Mouse (Mus musculus) layer of hippocampus, postnatal 10 days (tissue): Measurements from ENCODE around the gene Pard3. TPM values are rescaled to one million over a fixed set of nuclear protein-coding genes. Genes with fewer than 3 reads are reported as not detected.
"Not testable (repeated sequence)": the region's sequence is repeated elsewhere in the genome, so short reads cannot be mapped to it uniquely, and the experiment has no call there.

Source experiments
- DNase-seq, 2 experiments: peaks; one replicate each; pipeline ENCODE4 v3.0.0; 2021; ENCODE audit warnings: low spot score in 2 of 2
- total RNA-seq, 2 experiments: library from RNA; stranded (reverse); gene quantifications; 2 replicates each; pipeline ENCODE4 v1.2.3; 2021

Pard3 gene
- total RNA-seq, 2 experiments from 2014 or later = 26.2 to 27.8 TPM

DNA sequence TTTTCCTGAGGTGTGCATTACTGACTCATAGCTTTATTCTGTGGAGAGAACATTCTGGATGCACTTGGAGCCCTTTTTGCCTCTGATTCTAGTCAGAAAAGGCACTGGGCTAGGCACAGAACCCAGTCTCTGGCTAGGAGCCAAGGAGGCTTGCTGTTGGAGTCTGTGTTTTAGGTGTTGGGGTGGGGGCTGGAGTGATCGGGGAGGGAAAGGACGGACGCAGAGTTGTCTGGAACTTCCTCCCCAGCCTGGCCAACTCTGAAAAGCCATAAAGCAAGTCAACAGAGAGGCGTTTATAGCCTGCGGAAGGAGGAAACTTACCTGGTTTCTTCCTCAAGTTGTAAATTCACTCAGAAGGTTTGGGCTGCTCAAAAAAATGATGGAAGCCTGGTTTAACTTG lies 70.6 kb downstream of the Pard3 start:
- no peak for DNase-seq

DNA sequence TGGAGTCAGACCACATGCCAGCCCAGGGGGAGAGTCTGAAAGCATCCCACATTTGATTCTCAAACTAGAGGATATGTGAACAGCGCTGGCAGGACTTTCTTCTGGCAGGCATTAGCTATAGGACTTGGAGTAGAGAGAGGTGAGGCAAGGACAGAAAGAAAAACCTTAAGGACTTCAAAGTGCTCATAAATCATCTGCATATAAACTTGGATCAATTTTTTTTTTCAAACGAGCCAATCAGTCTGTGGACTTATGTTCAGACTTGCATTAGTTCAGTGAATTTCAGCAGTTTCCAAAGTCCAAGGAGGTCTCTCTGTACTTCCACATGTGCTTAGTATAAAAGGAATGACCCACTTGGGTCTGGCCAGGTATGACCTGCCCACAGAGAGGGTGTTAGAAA lies 72.5 kb downstream of the Pard3 start:
- DNase-seq = no peak

DNA sequence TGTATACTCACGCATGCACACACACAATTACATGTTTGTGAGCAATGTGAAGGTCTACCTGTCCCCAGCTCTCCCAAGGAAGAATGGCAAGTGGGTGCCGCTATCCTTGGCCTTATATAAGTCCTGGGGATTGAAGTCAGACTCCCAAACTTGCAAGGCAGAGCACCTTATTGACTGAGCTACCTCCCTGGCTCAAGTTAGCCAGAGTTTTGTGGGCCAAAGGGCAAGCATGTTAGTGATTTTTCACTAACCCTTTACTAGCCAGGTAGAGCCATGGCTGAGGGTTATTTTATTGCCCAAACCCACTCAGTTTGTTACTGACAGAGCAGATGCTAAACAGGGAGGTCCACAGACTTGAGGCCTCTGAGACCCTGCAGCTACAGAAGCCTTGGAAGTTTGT lies 73.1 kb downstream of the Pard3 start:
- DNase-seq = no peak

DNA sequence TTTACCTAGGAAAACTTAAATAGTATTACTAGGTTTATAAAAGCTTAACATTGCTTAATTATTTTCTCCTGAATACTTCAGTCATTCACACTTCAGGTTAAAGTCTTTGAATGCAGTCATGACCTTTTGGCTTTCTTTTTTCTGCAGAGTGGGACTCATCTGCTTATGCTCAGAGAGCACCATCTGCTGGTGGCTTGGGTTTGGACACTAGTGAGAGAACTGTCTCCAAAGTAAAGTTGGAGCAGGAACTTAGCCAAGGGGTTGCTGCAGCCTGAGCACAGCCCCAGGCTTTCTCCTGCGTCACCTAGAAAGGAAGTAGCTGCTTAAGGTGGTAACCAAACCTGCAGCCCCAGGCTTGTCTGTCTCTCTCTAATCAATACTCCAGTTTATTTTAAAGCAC lies 75.5 kb downstream of the Pard3 start:
- DNase-seq = peak; percentile 79 to 85

DNA sequence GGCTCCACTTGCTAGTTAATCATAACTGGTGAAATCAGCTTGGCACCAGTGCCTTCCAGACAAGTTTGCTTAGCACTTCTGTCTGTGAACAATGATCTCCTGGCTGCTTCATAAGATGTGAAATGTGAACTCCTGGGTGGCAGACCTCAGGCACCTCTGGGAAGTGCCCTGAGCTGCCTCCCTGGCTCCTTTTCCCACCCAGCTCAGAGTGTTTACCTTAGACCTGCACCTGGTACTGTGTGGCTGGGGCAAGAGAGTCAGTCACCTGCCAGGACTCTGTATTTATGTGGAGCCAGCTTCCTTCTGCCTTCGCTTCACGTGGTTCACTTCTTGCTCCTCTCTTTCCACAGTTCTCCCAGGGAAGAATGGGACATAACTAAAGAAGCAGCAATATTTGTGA lies 77.3 kb downstream of the Pard3 start:
- no peak for DNase-seq

DNA sequence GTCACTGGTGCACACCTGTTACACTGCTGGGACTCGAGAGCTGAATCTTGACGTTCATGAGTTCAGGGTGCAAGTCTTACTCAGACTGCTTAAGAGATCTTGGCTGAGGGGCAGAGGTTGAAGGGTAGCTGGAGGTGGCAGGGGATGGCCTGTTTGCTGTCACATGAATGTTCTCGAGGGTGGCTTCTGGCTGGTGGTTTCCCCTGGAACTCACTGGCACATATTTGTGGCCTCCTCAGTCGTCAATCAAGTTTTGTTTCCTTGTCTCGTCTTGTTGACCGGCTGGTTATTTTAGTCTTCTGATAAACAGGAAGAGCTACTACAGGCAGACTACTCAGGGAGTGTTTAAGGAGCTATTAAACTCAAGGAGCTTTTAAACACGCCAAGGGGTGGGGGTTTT lies 79.9 kb downstream of the Pard3 start:
- no peak for DNase-seq

DNA sequence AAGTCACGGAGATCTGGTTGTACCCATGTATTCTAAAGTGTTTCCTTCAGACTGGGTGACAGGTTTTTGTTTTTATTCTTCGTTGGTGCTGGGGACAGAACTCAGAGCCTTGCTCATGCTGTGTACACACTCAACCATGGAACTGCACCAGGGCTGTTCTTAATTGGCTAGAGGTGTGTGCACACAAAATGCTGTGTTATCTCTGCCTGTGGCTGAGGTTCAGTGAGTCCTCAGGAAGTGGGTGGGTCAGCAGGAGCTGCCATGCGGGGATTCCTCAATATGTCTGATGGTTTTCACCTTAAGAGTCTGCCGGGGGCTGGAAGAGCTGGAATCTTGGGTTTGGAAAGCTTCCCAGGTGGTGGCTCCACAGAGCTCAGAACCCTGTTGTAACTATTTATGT lies 80.9 kb downstream of the Pard3 start:
- no peak for DNase-seq

DNA sequence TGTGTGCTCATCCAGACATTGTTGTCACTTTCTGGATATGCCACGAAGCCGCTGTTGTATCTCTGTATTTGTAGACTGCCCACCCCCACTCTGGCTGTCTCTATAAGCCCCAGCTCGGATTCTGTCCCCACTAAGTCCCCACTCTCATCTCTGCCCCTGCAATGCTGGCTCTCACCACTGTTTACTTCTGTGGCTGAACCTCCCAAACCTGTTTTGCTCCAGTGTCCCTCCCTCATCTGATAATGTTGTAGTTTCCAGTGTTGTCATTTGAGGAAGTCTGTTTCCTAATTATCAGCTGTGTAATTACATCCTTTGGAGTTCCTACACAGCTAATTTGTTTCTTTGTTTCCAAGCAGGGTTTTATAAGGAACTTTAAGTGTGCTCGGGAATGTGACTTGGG lies 81.4 kb downstream of the Pard3 start:
- DNase-seq = no peak

DNA sequence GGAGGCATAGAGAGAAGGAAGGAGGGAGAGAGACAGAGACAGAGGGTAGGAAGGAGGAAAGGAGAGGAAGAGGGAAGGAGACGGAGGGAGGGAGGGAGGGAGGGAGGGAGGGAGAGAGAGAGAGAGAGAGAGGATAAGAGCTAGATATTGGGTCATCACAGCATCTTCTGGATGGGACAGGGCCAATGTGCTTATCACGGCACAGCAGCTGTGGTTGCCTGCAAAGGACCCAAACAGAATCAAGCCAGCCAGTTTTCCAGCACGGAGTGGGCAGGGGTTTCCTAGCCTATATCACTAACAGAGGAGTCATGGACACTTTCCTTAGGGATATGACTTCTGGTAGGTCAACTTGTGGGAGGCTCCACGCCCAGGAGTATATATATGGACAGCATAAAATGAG lies 82.4 kb downstream of the Pard3 start:
- DNase-seq = no peak

DNA sequence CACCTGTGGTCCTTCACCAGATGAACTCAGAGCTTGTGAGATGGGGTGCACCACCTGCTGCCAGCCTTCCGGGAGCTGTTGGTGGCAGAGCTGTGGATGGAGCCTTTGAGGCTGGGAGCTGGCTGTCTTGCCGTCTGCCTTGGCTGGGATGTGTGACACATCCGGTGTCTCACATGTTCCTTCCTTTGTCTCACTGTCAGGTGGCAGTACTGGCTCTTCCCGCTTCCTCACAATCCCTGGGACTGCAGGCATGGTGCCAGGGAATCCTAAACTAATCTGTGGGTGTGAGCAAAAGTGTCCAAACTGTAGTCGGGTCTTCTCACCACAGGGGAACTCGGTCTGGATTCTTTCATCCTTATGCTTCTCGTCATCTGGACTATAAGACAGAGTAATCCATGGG lies 85.1 kb downstream of the Pard3 start:
- DNase-seq = no peak

DNA sequence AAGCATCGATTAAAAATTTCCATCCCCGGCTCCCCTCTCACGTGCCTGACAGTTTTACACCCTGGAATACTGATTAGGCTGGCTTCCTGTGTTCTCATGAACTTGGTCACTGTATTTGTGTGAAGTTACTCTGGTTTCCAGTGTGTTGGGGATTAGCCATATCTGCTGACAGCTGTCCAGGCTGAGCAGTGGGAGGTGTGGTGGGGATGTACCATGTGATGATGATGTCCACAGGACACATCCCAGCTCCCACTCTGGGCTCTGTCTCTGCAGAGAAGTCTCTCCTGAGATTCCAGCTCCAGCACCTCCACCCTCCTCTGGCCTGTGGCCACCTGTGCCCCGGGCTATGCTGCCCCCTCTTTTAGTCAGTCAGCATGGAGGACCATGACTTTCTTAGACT lies 87.0 kb downstream of the Pard3 start:
- DNase-seq = no peak

DNA sequence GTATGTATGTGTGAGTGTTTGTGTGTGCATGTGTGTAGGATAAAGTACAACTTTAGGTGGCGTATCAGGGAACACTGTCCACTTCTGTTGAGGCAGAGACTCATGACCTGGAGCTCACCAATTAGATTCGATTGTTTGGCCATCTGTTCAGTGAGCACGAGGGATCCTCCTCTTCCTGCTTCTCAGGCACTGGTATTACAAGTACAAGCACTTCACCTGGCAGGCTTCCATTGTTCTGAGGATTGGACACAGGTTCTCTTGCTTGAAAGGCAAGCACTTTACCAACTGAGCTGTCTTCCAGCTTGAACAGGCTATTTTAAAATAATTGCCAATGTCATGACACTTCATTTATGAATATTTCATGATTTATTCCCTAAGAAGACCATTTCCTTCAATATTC lies 88.0 kb downstream of the Pard3 start:
- DNase-seq = no peak

DNA sequence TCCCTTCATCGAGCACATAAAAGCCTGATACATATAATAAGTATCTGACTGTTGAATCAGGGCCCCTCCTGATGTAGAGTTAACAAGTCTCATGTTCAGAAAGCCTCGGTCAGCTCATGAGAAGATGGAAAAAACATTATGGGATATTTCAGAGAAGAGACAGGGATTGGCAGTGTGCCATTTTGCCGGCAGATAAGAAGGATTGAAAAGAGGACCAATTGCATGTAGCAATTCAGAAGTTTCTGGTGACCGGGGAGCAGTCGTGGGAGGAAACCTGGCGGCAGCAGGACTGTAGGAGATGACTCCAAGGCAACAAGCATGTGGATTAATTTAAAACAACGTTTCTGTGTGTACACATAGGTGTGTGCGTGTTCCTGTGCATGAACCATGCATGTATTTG lies 93.4 kb downstream of the Pard3 start:
- no peak for DNase-seq

DNA sequence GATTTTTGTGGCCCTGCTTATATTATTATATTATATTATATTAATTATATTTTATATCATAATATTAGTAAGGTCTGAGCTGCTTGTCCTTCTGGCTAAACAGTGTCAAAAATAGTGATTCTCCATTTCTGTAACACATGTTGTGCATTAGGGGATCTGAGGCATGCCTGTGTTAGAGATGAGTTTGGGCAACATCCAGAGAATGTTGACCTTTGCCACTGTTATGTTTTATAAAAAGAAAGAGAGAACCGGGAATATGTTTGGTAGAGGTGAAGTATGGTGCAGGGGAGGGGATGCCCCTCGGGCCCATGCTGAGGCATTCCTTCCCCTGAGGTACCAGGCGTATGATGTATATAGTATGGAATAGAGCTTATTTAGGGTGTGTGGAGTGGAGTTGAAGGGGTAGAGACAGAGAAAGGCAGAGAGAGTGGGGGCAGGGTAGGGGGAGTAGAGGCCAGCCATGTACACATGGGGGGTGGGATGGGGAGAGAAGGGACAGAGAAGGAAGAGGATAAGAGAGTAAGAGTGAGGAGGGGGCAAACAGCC lies 95.8 kb downstream of the Pard3 start:
- no peak for DNase-seq

DNA sequence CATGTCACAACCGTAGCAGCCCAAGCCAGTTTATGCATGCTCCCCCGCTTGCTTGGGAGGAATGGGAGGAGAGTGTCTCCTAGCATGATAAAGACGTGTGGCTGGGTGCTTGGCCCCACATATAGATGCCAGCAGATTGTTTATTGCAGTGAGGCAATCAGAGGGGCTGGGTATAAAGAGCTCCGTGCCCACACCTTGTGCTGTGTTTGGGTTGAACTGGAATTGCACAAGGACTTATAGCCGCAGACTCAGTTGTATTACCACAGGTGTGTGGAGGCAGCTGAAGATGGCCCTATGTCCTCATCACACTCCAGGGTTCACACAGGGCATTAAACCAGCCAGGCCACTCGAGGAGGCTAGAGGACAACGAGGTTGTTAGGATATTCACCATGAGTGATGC lies 98.2 kb downstream of the Pard3 start:
- DNase-seq = no peak

DNA sequence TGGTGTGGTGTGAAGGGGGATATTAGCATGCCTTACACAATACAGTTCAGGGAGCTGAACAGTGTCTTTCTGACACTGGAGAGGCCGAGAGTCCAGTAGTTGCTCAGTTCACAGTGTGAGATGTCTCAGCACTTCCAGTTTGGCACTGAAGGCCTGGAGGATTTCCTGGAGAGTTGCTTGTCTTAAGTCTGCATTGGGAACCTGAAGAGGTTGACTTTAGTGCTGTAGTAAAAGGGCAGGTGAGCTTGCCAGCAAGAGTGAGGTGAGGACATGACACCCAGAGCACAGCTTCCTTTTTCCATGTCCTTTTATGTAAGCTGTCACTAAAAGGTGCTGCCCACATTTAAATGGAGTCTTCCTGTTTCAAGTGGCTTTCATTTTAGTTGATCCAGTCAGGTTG lies 99.1 kb downstream of the Pard3 start:
- DNase-seq = no peak

DNA sequence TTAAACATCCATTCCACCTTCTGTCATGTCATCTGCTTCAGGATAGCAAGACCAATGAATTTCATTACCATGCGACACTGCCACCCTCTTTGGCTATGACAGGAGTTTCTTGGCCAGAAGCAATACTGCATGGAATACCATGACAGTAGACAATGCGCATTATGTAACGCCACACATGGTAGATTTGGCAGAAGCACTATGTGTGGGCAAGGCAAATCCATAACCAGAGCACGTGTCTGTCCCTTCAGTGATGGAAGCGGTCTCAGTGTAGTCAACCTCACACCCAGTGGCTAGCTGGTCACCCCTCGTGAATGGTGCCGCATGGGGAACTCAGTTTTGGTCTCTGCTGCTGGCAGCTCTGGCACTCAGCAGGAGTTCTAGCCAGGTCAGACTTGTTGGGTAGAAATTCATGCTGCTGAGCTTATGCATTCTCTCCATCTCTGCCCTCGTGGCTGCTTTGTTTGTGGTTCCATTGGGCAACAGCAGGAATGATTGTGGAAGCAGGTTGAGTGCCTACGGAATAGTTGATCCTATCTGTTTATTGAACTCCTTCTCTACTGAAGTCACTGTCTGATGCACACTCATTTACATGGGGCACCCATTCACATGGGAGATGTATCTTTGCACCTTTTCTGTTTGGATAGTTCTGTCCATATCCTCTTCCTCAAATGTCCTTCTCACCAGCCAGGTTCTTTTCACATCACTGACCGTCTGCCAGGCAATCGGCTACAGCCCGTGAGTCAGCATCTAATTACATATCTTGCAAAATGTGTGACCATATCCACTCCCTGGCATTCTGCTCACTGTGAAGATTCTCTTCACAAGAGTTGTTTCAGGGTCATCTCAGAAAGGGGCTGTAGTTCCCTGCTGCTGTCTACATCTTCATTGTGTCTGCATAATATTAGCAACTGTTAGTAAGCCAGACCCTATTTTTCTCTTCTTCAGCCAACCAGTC lies 100.9 kb downstream of the Pard3 start:
- DNase-seq = no peak

DNA sequence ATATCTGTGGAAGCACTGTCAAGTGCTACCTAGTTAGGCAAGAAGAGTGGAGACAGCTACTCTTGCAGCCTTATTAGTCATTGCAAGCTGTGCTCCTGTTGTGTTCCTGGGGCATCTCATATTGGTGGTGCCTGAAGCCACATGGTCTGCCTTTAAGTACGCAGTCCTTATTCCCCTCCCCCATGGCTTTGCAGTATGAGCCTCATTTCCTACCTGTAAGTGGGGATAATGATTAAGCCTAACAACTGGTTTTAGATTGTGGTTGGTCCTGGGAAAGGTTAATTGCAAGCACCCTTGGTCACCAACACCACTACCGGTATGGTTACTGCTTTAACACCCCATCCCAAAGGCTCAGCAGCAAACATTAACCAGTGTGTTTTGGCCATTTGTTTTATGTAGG lies 104.8 kb downstream of the Pard3 start:
- no peak for DNase-seq

DNA sequence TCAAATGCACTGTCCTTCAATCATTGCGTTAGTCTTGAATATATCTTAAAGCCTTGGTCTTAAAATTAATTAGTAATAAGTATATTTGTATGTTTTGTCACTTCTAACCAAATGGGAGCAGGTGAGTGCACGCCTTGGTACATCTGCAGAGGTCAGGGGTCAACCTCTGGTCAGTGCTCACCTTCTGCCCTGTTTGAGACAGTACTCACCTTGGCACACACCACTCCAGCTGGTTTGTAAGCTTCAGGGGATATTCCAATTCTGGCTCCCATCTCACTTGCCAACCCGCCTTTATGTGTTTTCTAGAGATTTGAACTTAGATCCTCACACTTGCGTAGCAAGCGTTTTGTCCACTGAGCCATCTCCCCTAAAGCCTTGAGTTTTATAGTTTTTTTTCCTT lies 105.7 kb downstream of the Pard3 start:
- no peak for DNase-seq

DNA sequence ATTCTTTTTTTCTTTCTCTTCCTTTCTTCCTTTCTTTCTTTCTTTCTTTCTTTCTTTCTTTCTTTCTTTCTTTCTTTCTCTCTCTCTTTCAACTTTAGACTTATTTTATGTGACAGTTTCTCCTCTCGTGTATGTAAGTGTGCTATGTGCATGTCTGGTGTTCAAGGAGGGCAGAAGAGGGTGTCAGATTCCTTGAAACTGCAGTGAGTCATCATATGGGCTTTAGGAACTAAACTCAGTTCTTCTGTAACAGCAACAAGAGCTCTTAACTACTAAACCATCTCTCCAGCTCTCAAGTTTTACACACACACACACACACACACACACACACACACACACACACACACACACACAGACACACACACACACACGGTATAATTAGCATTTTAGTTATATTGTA lies 106.7 kb downstream of the Pard3 start:
- DNase-seq = not testable (repeated sequence)

DNA sequence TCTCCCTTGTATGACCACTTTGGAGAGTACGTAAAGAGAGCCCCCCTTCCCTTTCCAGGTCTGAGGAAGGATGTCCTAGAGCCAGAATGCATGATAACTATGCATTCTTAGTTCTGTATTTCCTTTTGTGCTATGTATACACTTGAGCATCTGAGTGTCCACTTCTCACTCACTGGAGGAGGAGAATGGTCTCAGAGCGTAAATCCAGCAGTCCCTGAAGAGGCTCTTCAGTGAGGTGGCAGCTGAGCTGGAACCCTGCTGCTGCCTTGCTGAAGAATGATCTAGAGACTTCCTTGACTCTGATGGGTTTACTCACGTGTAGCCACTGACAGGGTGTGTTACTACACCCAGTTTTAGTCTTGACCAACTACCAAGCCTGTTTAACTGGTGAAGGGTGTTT lies 107.2 kb downstream of the Pard3 start:
- DNase-seq = no peak

DNA sequence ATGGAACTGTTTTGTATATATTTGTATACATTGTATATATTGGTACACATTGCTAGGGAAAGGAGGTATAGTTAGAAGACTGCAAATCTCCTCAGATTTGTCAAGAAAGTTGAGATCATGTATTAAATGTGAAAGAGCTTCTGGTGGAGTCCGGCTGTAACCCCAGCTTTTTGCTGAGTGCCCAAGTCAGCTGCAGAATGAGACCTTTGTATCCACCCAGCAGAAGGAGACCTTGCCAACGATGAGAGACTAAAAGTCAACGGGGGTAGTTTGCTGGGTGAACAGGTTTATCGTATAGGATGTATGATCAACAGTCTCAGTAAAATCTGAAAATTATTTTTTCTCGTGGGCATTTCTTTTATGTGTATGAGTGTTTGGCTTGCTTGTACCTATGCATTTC lies 109.8 kb downstream of the Pard3 start:
- no peak for DNase-seq

DNA sequence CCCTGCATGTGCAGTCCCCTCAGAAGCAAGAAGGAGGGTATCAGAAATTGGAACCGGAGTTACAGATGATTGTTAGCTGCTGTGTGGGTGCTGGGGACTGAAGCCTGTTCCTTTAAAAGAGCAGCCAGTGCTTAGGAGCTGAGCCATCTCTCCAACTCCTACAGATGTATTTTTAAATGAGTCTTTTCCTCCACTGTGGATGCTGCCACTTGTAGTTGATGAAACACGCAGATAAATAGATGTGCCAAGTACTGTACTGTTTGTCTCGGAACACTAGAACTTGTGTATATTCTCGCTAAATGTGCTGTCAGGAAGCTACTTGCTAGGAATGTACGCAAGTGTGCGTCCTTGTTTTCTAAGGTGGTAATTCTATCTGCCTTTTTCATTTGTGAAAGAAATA lies 110.7 kb downstream of the Pard3 start:
- no peak for DNase-seq
